Mouse (Mus musculus): ENCODE data around the gene Toporsl. TPM values are rescaled to one million over a fixed set of nuclear protein-coding genes. Genes with fewer than 3 reads are reported as not detected.

Gene Toporsl
- polyA plus RNA-seq (2015; fragmentation: Nextera tagmentation; extraction: Ambion mirVana): not detected in 2 replicates

GRCm38 (mm10) chr4:52595927-52596326 lies at the start of gene Toporsl:
Toporsl (plus strand) TSS chr4:52596274.
- H3K4me2 ChIP-seq: no peak within 1 kb of the TSS
- WGBS: 81% methylated on average over 2 of the region's 2 CpGs

GRCm38 (mm10) chr4:52557672-52558071 lies 38.4 kb upstream of the Toporsl start:
- H3K4me2 ChIP-seq: no peak overlapping the region
- H3K27ac ChIP-seq (replicated peaks): no peak overlapping the region
- H3K9ac ChIP-seq (replicated peaks): no peak overlapping the region
- H3K36me3 ChIP-seq: no peaks in the 10 kb centered on the region
- 59% methylated on average over 1 of the region's 1 CpGs for WGBS
- no peaks in the 10 kb centered on the region for H3K9me3 ChIP-seq (replicated peaks)
- no peaks in the 10 kb centered on the region for H3K27me3 ChIP-seq (replicated peaks)
- no peaks in the 10 kb centered on the region for H3K4me1 ChIP-seq
- ATAC-seq (ENCODE audit: low FRiP score): no peak
- no peak overlapping the region for H3K4me3 ChIP-seq (replicated peaks)

More at GRCm38 (mm10) chr4:52595927-52596326, at the start of gene Toporsl:
- Histone ChIP-seq H3K27ac (replicated peaks) (no peak within 1 kb of the TSS), H3K27me3 (replicated peaks) (no peaks in the 10 kb centered on the region), H3K36me3 (no peaks in the 10 kb centered on the region), H3K4me3 (replicated peaks) (no peak within 1 kb of the TSS), H3K4me1 (no peaks in the 10 kb centered on the region), H3K9me3 (replicated peaks) (no peaks in the 10 kb centered on the region), H3K9ac (replicated peaks) (no peak within 1 kb of the TSS)
- no peak for ATAC-seq (ENCODE audit: low FRiP score)

- no peaks in the 10 kb centered on the region for H3K9me3 ChIP-seq (replicated peaks)
- H3K27me3 ChIP-seq (replicated peaks): no peaks in the 10 kb centered on the region
- no peaks in the 10 kb centered on the region for H3K36me3 ChIP-seq
- H3K4me2 ChIP-seq: no peak overlapping the region
- no peak for ATAC-seq (ENCODE audit: low FRiP score)
- no peak overlapping the region for H3K4me3 ChIP-seq (replicated peaks)
- no peaks in the 10 kb centered on the region for H3K4me1 ChIP-seq
- no peak overlapping the region for H3K9ac ChIP-seq (replicated peaks)
- H3K27ac ChIP-seq (replicated peaks): no peak overlapping the region
- 32% methylated on average over 1 of the region's 1 CpGs for WGBS
Measured at GRCm38 (mm10) chr4:52558080-52558479, 38.0 kb upstream of the Toporsl start.

- Histone ChIP-seq H3K27me3 (replicated peaks) (no peaks in the 10 kb centered on the region), H3K9me3 (replicated peaks) (no peaks in the 10 kb centered on the region), H3K4me1 (no peaks in the 10 kb centered on the region), H3K4me3 (replicated peaks) (no peak overlapping the region), H3K36me3 (no peaks in the 10 kb centered on the region), H3K4me2 (no peak overlapping the region), H3K9ac (replicated peaks) (no peak overlapping the region), H3K27ac (replicated peaks) (no peak overlapping the region)
- WGBS: 74% methylated on average over 1 of the region's 1 CpGs
- no peak for ATAC-seq (ENCODE audit: low FRiP score)
Measured at GRCm38 (mm10) chr4:52563859-52564258, 32.2 kb upstream of the Toporsl start.

- H3K9ac ChIP-seq (replicated peaks): no peak overlapping the region
- whole genome bisulfite sequencing: 71% methylated on average over 6 of the region's 6 CpGs
Measured at GRCm38 (mm10) chr4:52586194-52586734, 9.8 kb upstream of the Toporsl start.

GRCm38 (mm10) chr4:52593821-52594356 lies 2.2 kb upstream of the Toporsl start:
- H3K27me3 ChIP-seq (replicated peaks): no peaks in the 10 kb centered on the region
- no peaks in the 10 kb centered on the region for H3K36me3 ChIP-seq
- H3K4me3 ChIP-seq (replicated peaks): no peak overlapping the region
- no peak for ATAC-seq (ENCODE audit: low FRiP score)
- H3K4me2 ChIP-seq: no peak overlapping the region
- WGBS: 54% methylated on average over 4 of the region's 4 CpGs
- H3K9ac ChIP-seq (replicated peaks): no peak overlapping the region
- no peak overlapping the region for H3K27ac ChIP-seq (replicated peaks)
- no peaks in the 10 kb centered on the region for H3K4me1 ChIP-seq
- H3K9me3 ChIP-seq (replicated peaks): no peaks in the 10 kb centered on the region

More at GRCm38 (mm10) chr4:52586194-52586734, 9.8 kb upstream of the Toporsl start:
- Histone ChIP-seq H3K27ac (replicated peaks) (no peak overlapping the region), H3K27me3 (replicated peaks) (no peaks in the 10 kb centered on the region), H3K36me3 (no peaks in the 10 kb centered on the region), H3K9me3 (replicated peaks) (no peaks in the 10 kb centered on the region), H3K4me3 (replicated peaks) (no peak overlapping the region), H3K4me2 (no peak overlapping the region), H3K4me1 (no peaks in the 10 kb centered on the region)
- ATAC-seq (ENCODE audit: low FRiP score): no peak

- Histone ChIP-seq H3K36me3 (no peaks in the 10 kb centered on the region), H3K9me3 (replicated peaks) (no peaks in the 10 kb centered on the region), H3K4me1 (no peaks in the 10 kb centered on the region), H3K27me3 (replicated peaks) (no peaks in the 10 kb centered on the region), H3K27ac (replicated peaks) (no peak overlapping the region), H3K4me2 (no peak overlapping the region), H3K4me3 (replicated peaks) (no peak overlapping the region), H3K9ac (replicated peaks) (no peak overlapping the region)
- 90% methylated on average over 13 of the region's 13 CpGs for WGBS
- no peak for ATAC-seq (ENCODE audit: low FRiP score)
Measured at GRCm38 (mm10) chr4:52594632-52595031, 1.4 kb upstream of the Toporsl start.

- WGBS: 30% methylated on average over 7 of the region's 7 CpGs
- ATAC-seq (ENCODE audit: low FRiP score): peak; percentile 66
- Histone ChIP-seq H3K4me3 (replicated peaks) (no peak overlapping the region), H3K4me2 (no peak overlapping the region), H3K4me1 (no peaks in the 10 kb centered on the region), H3K36me3 (no peaks in the 10 kb centered on the region), H3K27ac (replicated peaks) (no peak overlapping the region), H3K9me3 (replicated peaks) (no peaks in the 10 kb centered on the region), H3K9ac (replicated peaks) (no peak overlapping the region), H3K27me3 (replicated peaks) (no peaks in the 10 kb centered on the region)
Measured at GRCm38 (mm10) chr4:52598180-52598881, 2.3 kb downstream of the Toporsl start.

- WGBS: 80% methylated on average over 3 of the region's 3 CpGs
- Histone ChIP-seq H3K27ac (replicated peaks) (no peak overlapping the region), H3K27me3 (replicated peaks) (no peaks in the 10 kb centered on the region), H3K9ac (replicated peaks) (no peak overlapping the region), H3K36me3 (no peaks in the 10 kb centered on the region), H3K4me3 (replicated peaks) (no peak overlapping the region), H3K9me3 (replicated peaks) (no peaks in the 10 kb centered on the region), H3K4me2 (no peak overlapping the region), H3K4me1 (no peaks in the 10 kb centered on the region)
- ATAC-seq (ENCODE audit: low FRiP score): no peak
Measured at GRCm38 (mm10) chr4:52606923-52607322, 10.8 kb downstream of the Toporsl start.

- Histone ChIP-seq H3K9me3 (replicated peaks) (no peaks in the 10 kb centered on the region), H3K4me3 (replicated peaks) (no peak overlapping the region), H3K9ac (replicated peaks) (no peak overlapping the region), H3K27me3 (replicated peaks) (no peaks in the 10 kb centered on the region), H3K36me3 (no peaks in the 10 kb centered on the region), H3K4me2 (no peak overlapping the region), H3K27ac (replicated peaks) (no peak overlapping the region), H3K4me1 (no peaks in the 10 kb centered on the region)
- WGBS: 79% methylated on average over 6 of the region's 6 CpGs
- ATAC-seq (ENCODE audit: low FRiP score): no peak
Measured at GRCm38 (mm10) chr4:52634986-52635385, 38.9 kb downstream of the Toporsl start.

GRCm38 (mm10) chr4:52647791-52648190 lies 51.7 kb downstream of the Toporsl start:
- no peaks in the 10 kb centered on the region for H3K9me3 ChIP-seq (replicated peaks)
- WGBS: 25% methylated on average over 4 of the region's 4 CpGs
- H3K4me2 ChIP-seq: no peak overlapping the region
- H3K27me3 ChIP-seq (replicated peaks): no peaks in the 10 kb centered on the region
- ATAC-seq (ENCODE audit: low FRiP score): peak; percentile 36; the same call in 1 of the 2 replicates
- no peaks in the 10 kb centered on the region for H3K36me3 ChIP-seq
- no peak overlapping the region for H3K27ac ChIP-seq (replicated peaks)
- no peak overlapping the region for H3K4me3 ChIP-seq (replicated peaks)
- H3K9ac ChIP-seq (replicated peaks): no peak overlapping the region
- H3K4me1 ChIP-seq: peaks cover 11% of the 10 kb centered on the region

- Histone ChIP-seq H3K36me3 (no peaks in the 10 kb centered on the region), H3K9me3 (replicated peaks) (no peaks in the 10 kb centered on the region), H3K27me3 (replicated peaks) (no peaks in the 10 kb centered on the region), H3K27ac (replicated peaks) (no peak overlapping the region), H3K4me1 (no peaks in the 10 kb centered on the region; the same call in 1 of the 2 replicates), H3K4me2 (no peak overlapping the region), H3K4me3 (replicated peaks) (no peak overlapping the region), H3K9ac (replicated peaks) (no peak overlapping the region)
- ATAC-seq (ENCODE audit: low FRiP score): no peak
Measured at GRCm38 (mm10) chr4:52659701-52660100, 63.6 kb downstream of the Toporsl start.

All from neural tube, embryonic 15.5 days (tissue).